Mouse (Mus musculus) stomach, embryonic 16.5 days (tissue): Measurements from ENCODE around the gene Sox10. TPM values are rescaled to one million over a fixed set of nuclear protein-coding genes. Genes with fewer than 3 reads are reported as not detected.

ENCODE experiments used
- ATAC-seq: fragments of 200-750 bp; cut with Nextera tagmentation; 2 replicates; pipeline ENCODE4 v1.8.0; 2017; ENCODE audit warnings: moderate number of reproducible peaks, moderate TSS enrichment; ENCODE audit not compliant: insufficient read depth, low FRiP score
- H3K27ac ChIP-seq: fragments of 300-500 bp; sonication (generic); 2 replicates; pipeline ENCODE4 v1.5.1; 2014; ENCODE audit warnings: low read length
- H3K27me3 ChIP-seq: fragments of 300-500 bp; sonication (generic); 2 replicates; pipeline ENCODE4 v1.6.1; 2014; ENCODE audit warnings: low read length, control low read depth, mixed read lengths; ENCODE audit not compliant: control insufficient read depth, insufficient read depth
- H3K36me3 ChIP-seq: fragments of 300-500 bp; sonication (generic); 2 replicates; pipeline ENCODE4 v1.6.1; 2014; ENCODE audit warnings: low read length; ENCODE audit not compliant: control insufficient read depth, insufficient read depth
- H3K4me1 ChIP-seq: fragments of 300-500 bp; sonication (generic); 2 replicates; pipeline ENCODE4 v1.6.1; 2014; ENCODE audit warnings: low read length, control low read depth, mixed read lengths; ENCODE audit not compliant: control insufficient read depth, insufficient read depth
- H3K4me2 ChIP-seq: fragments of 300-500 bp; sonication (generic); 2 replicates; pipeline ENCODE4 v1.6.1; 2014; ENCODE audit warnings: low read depth, low read length, mixed read lengths
- H3K4me3 ChIP-seq: fragments of 300-500 bp; sonication (generic); replicated peaks from 2 replicates; pipeline ENCODE4 v1.5.1; 2014; ENCODE audit warnings: mild to moderate bottlenecking, low read length
- H3K9ac ChIP-seq: fragments of 300-500 bp; sonication (generic); 2 replicates; pipeline ENCODE4 v1.6.1; 2014; ENCODE audit warnings: low read length
- H3K9me3 ChIP-seq: fragments of 300-500 bp; sonication (generic); replicated peaks from 2 replicates; pipeline ENCODE4 v1.6.1; 2016; ENCODE audit warnings: low read length, control low read depth; ENCODE audit not compliant: control insufficient read depth
- WGBS: fragments of 180-500 bp; shearing (Covaris S2); extraction: QIAGEN DNeasy Blood & Tissue Kit; methylation state at CpG from one replicate; pipeline ENCODE4 v1.1.7; 2014; 5-methylcytosine and 5-hydroxymethylcytosine counted together
- polyA plus RNA-seq: library from polyadenylated mRNA; unstranded; fragments of >200 nt; fragmentation: Nextera tagmentation; extraction: Ambion mirVana; gene quantifications from 2 replicates; pipeline ENCODE4 v1.2.1, GENCODE M21; 2015

Gene Sox10
- polyA plus RNA-seq, 1 experiment from 2014 or later: 5.3 TPM

DNA sequence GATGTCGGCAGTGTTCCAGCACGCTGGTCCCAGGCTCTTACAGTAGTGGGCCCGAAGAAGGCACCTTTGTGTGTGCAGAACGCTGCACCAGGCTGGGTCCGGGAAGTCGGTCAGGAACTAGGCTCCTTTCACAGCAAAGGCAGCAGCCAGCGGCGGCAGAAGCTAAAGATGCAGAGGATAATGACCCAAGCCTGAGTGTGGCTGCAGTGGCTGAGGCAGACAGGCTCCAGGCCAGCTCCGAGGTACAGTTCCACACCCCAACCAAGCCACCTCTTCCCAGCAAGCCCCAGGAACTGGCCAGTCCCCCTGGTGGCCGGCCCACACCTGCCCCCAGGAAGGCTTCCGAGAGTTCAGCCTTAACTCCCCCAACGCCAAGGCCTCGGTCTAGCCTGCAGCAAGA lies 42.5 kb downstream of the Sox10 start:
- Histone ChIP-seq H3K4me1 (no peaks in the 10 kb centered on the region), H3K36me3 (peaks cover 33% of the 10 kb centered on the region), H3K4me2 (no peak overlapping the region), H3K27ac (no peak overlapping the region), H3K9ac (no peak overlapping the region), H3K27me3 (no peaks in the 10 kb centered on the region), H3K4me3 (no peak overlapping the region), H3K9me3 (no peaks in the 10 kb centered on the region)
- ATAC-seq: no peak
- WGBS: 84% methylated on average over 13 of the region's 13 CpGs

GRCm38 (mm10) chr15:79122119-79122518 lies 42.9 kb downstream of the Sox10 start:
- Histone ChIP-seq H3K4me2 (no peak overlapping the region), H3K4me1 (no peaks in the 10 kb centered on the region), H3K36me3 (peaks cover 29% of the 10 kb centered on the region), H3K27ac (no peak overlapping the region), H3K9me3 (no peaks in the 10 kb centered on the region), H3K9ac (no peak overlapping the region), H3K27me3 (no peaks in the 10 kb centered on the region), H3K4me3 (no peak overlapping the region)
- WGBS: 81% methylated on average over 4 of the region's 4 CpGs
- ATAC-seq: no peak

DNA sequence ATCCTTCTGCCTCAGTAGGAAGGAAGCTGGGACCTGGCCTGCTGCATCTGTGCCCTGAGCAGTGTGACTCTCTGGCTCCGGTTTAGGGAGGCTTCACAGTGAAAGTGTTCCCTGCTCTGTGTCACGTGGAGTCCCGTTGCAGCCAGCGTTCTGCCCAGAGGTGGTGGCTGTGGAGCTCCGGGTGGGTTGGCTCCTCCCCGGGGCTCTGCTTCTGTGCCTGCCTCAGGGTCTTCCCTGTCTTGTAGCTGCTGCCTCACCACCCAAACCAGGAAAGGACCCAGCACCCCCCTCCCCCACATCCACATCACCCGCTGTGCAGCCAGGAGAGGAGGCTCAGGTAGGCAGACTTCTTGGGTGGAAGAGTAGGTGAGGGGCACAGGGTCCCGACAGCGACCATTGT lies 45.5 kb downstream of the Sox10 start:
- Histone ChIP-seq H3K36me3 (peaks cover 8% of the 10 kb centered on the region), H3K9ac (no peak overlapping the region), H3K4me1 (no peaks in the 10 kb centered on the region), H3K4me2 (no peak overlapping the region), H3K27me3 (no peaks in the 10 kb centered on the region), H3K4me3 (no peak overlapping the region), H3K9me3 (no peaks in the 10 kb centered on the region), H3K27ac (no peak overlapping the region)
- no peak for ATAC-seq
- WGBS: 77% methylated on average over 9 of the region's 9 CpGs

DNA sequence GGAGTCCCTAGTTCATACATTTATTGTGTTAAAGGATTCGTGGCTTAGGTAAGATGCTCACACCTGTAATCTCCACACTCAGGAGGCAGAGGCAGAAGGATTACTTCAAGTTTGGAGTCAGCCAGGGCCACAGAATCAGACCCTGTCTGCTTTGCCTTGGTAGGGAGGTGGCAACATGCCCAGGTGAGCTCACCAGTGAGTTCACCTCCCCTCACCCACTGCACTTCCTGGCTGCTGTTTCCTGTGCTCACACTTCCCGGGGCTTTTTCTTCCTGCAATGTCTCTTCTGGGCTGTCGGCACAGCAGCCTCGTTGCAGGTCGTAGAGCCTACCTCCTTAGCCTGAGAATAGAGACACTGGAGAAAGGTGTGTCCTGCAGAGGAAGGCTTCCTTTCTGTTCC lies 49.8 kb downstream of the Sox10 start:
- Histone ChIP-seq H3K9me3 (no peaks in the 10 kb centered on the region), H3K27ac (no peak overlapping the region), H3K27me3 (no peaks in the 10 kb centered on the region), H3K4me1 (peaks cover 14% of the 10 kb centered on the region), H3K4me2 (no peak overlapping the region), H3K9ac (no peak overlapping the region), H3K4me3 (no peak overlapping the region), H3K36me3 (peaks cover 6% of the 10 kb centered on the region; the same call in 1 of the 2 replicates)
- no peak for ATAC-seq
- WGBS: 60% methylated on average over 5 of the region's 5 CpGs

GRCm38 (mm10) chr15:79111774-79112173 lies 53.3 kb downstream of the Sox10 start:
- H3K4me3 ChIP-seq: peak overlapping the region; percentile 8; the same call in 1 of the 2 replicates
- H3K9me3 ChIP-seq: no peaks in the 10 kb centered on the region
- no peaks in the 10 kb centered on the region for H3K27me3 ChIP-seq
- 0 out of 2 replicates have a peak overlapping the region, but pooled peaks have one; percentile 38 for H3K9ac ChIP-seq
- no peak for ATAC-seq
- peaks cover 21% of the 10 kb centered on the region for H3K4me1 ChIP-seq
- H3K36me3 ChIP-seq: no peaks in the 10 kb centered on the region
- H3K27ac ChIP-seq: peak overlapping the region; percentile 32; the same call in 1 of the 2 replicates
- peak overlapping the region; percentile 78 for H3K4me2 ChIP-seq
- WGBS: 48% methylated on average over 4 of the region's 4 CpGs

GRCm38 (mm10) chr15:79110528-79110927 lies 54.5 kb downstream of the Sox10 start:
- Histone ChIP-seq H3K36me3 (no peaks in the 10 kb centered on the region), H3K27me3 (no peaks in the 10 kb centered on the region), H3K4me1 (peaks cover 21% of the 10 kb centered on the region), H3K9ac (peak overlapping the region; percentile 95), H3K4me2 (peak overlapping the region; percentile 78), H3K9me3 (no peaks in the 10 kb centered on the region), H3K27ac (peak overlapping the region; percentile 96; the same call in 1 of the 2 replicates), H3K4me3 (peak overlapping the region; percentile 91)
- ATAC-seq: no peak
- WGBS: 62% methylated on average over 2 of the region's 2 CpGs

DNA sequence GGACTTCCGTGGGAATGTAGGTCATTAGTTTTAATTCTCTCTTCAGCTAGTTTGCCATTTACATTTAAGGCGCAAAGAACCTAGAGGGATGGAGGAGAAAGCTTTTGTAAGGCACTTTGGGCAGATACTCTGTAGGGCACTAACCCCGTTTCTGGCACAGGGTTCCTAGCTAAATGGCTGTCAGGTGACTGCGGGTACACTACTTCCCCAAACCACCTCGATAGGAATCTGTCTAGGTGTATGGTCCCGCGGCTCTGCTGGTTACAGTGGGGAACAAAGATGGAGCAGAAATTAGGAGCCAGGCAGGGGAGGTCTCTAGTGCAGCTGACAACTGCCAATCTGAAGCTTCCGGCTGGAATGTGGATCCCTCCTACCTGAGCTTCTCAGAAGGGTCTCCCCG lies 55.0 kb downstream of the Sox10 start:
- peak overlapping the region; percentile 96 for H3K27ac ChIP-seq
- 23% methylated on average over 9 of the region's 9 CpGs for WGBS

DNA sequence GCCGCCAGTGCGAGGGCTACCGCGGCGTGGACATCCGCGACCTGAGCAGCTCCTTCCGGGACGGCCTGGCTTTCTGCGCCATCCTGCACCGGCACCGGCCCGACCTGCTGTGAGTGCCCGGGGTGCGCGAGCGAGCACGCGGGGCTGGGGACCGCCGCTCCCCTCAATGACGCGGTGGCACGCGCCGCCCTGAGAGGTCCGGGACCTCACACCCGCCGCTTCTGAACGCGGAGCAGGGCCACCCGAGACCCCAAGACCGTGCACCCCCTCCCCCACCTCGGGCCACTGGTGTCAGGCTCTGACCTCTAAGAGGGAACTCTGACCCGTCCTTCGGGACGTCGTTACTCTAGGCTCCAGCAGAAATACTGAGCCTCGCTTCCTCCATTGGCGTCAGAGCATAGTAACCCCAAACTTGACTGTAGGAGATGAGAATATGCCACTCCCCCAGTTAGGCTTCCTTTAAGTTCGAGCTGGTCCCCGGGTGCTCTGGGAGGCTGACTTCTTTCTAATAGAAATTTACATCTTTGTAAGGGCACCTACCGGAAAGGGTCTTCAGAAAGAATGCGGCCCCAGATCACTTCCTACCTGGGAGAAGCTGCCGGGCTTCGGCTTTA lies 55.6 kb downstream of the Sox10 start:
- peaks cover 21% of the 10 kb centered on the region for H3K4me1 ChIP-seq
- peak overlapping the region; percentile 96 for H3K27ac ChIP-seq
- peak overlapping the region; percentile 91 for H3K4me3 ChIP-seq
- H3K9me3 ChIP-seq: no peaks in the 10 kb centered on the region
- H3K4me2 ChIP-seq: peak overlapping the region; percentile 78
- under 1% methylated on average over 46 of the region's 46 CpGs for WGBS
- H3K27me3 ChIP-seq: no peaks in the 10 kb centered on the region
- no peak; the same call in 1 of the 2 replicates for ATAC-seq
- peak overlapping the region; percentile 95 for H3K9ac ChIP-seq
- no peaks in the 10 kb centered on the region for H3K36me3 ChIP-seq

More for the DNA sequence above, 55.0 kb downstream of the Sox10 start:
- Histone ChIP-seq H3K4me3 (peak overlapping the region; percentile 91), H3K27me3 (no peaks in the 10 kb centered on the region), H3K36me3 (no peaks in the 10 kb centered on the region), H3K4me2 (peak overlapping the region; percentile 78), H3K4me1 (peaks cover 21% of the 10 kb centered on the region), H3K9me3 (no peaks in the 10 kb centered on the region), H3K9ac (peak overlapping the region; percentile 95)
- ATAC-seq: no peak

- H3K9ac ChIP-seq: peak within 1 kb of the TSS; percentile 95
- H3K27ac ChIP-seq: peak within 1 kb of the TSS; percentile 96
- H3K27me3 ChIP-seq: no peaks in the 10 kb centered on the region
- peak within 1 kb of the TSS; percentile 78 for H3K4me2 ChIP-seq
- ATAC-seq: peak; percentile 80
- WGBS: under 1% methylated on average over 66 of the region's 85 CpGs
- H3K4me3 ChIP-seq: peak within 1 kb of the TSS; percentile 91
- H3K36me3 ChIP-seq: no peaks in the 10 kb centered on the region
- H3K9me3 ChIP-seq: no peaks in the 10 kb centered on the region
- H3K4me1 ChIP-seq: peaks cover 21% of the 10 kb centered on the region
These were observed 56.4 kb downstream of the Sox10 start, which contains the start of gene Micall1 for GRCm38 (mm10) chr15:79108421-79109320. Gene Micall1 (plus strand): TSS chr15:79108898.
